Mouse (Mus musculus): ENCODE measurements around the gene Zbtb24. TPM values are rescaled to one million over a fixed set of nuclear protein-coding genes. Genes with fewer than 3 reads are reported as not detected.

Gene Zbtb24
- polyA plus RNA-seq, 1 experiment: 8.2 TPM

GRCm38 (mm10) chr10:41420496-41421200 is 29.5 kb upstream of the Zbtb24 start:
- no peak overlapping the region for H3K27ac ChIP-seq (ENCODE audit: control insufficient read depth, insufficient read depth, low read depth, low read length)
- no peak overlapping the region for H3K4me3 ChIP-seq (ENCODE audit: control insufficient read depth, low read depth, low read length)
- no peaks in the 10 kb centered on the region for H3K36me3 ChIP-seq (ENCODE audit: control insufficient read depth, insufficient read depth, low read length)
- no peaks in the 10 kb centered on the region for H3K27me3 ChIP-seq (ENCODE audit: control insufficient read depth, insufficient read depth, low read length)
- TF ChIP-seq CTCF (IDR thresholded peaks at IDR 0.05; ENCODE audit: control insufficient read depth, insufficient read depth, insufficient replicate concordance, low read depth, low read length) (no peak), POLR2A (IDR thresholded peaks at IDR 0.05; ENCODE audit: control insufficient read depth, low read depth, low read length) (no peak)
- no peaks in the 10 kb centered on the region for H3K4me1 ChIP-seq (ENCODE audit: control insufficient read depth, insufficient read depth, low read length)

- Histone ChIP-seq H3K36me3 (ENCODE audit: control insufficient read depth, insufficient read depth, low read length) (no peaks in the 10 kb centered on the region), H3K4me3 (ENCODE audit: control insufficient read depth, low read depth, low read length) (no peak overlapping the region), H3K27me3 (ENCODE audit: control insufficient read depth, insufficient read depth, low read length) (no peaks in the 10 kb centered on the region), H3K4me1 (ENCODE audit: control insufficient read depth, insufficient read depth, low read length) (peaks cover 5% of the 10 kb centered on the region), H3K27ac (ENCODE audit: control insufficient read depth, insufficient read depth, low read depth, low read length) (no peak overlapping the region)
- TF ChIP-seq CTCF (IDR thresholded peaks at IDR 0.05; ENCODE audit: control insufficient read depth, insufficient read depth, insufficient replicate concordance, low read depth, low read length): no peak
- no peak for TF ChIP-seq POLR2A (IDR thresholded peaks at IDR 0.05; ENCODE audit: control insufficient read depth, low read depth, low read length)
These were observed 26.5 kb upstream of the Zbtb24 start for GRCm38 (mm10) chr10:41423681-41424080.

- H3K36me3 ChIP-seq (ENCODE audit: control insufficient read depth, insufficient read depth, low read length): no peaks in the 10 kb centered on the region
- no peak overlapping the region for H3K27ac ChIP-seq (ENCODE audit: control insufficient read depth, insufficient read depth, low read depth, low read length)
- no peaks in the 10 kb centered on the region for H3K27me3 ChIP-seq (ENCODE audit: control insufficient read depth, insufficient read depth, low read length)
- H3K4me1 ChIP-seq (ENCODE audit: control insufficient read depth, insufficient read depth, low read length): peaks cover 5% of the 10 kb centered on the region
- H3K4me3 ChIP-seq (ENCODE audit: control insufficient read depth, low read depth, low read length): no peak overlapping the region
- no peak for TF ChIP-seq CTCF (IDR thresholded peaks at IDR 0.05; ENCODE audit: control insufficient read depth, insufficient read depth, insufficient replicate concordance, low read depth, low read length)
- TF ChIP-seq POLR2A (IDR thresholded peaks at IDR 0.05; ENCODE audit: control insufficient read depth, low read depth, low read length): no peak
These were observed 23.8 kb upstream of the Zbtb24 start for GRCm38 (mm10) chr10:41426368-41426767.

GRCm38 (mm10) chr10:41434624-41435023 is 15.6 kb upstream of the Zbtb24 start:
- no peaks in the 10 kb centered on the region for H3K4me1 ChIP-seq (ENCODE audit: control insufficient read depth, insufficient read depth, low read length)
- H3K27ac ChIP-seq (ENCODE audit: control insufficient read depth, insufficient read depth, low read depth, low read length): no peak overlapping the region
- H3K4me3 ChIP-seq (ENCODE audit: control insufficient read depth, low read depth, low read length): no peak overlapping the region
- no peaks in the 10 kb centered on the region; the same call in 1 of the 2 replicates for H3K36me3 ChIP-seq (ENCODE audit: control insufficient read depth, insufficient read depth, low read length)
- TF ChIP-seq POLR2A (IDR thresholded peaks at IDR 0.05; ENCODE audit: control insufficient read depth, low read depth, low read length): no peak
- TF ChIP-seq CTCF (IDR thresholded peaks at IDR 0.05; ENCODE audit: control insufficient read depth, insufficient read depth, insufficient replicate concordance, low read depth, low read length): no peak
- H3K27me3 ChIP-seq (ENCODE audit: control insufficient read depth, insufficient read depth, low read length): no peaks in the 10 kb centered on the region

- TF ChIP-seq POLR2A (IDR thresholded peaks at IDR 0.05; ENCODE audit: control insufficient read depth, low read depth, low read length) (no peak), CTCF (IDR thresholded peaks at IDR 0.05; ENCODE audit: control insufficient read depth, insufficient read depth, insufficient replicate concordance, low read depth, low read length) (no peak)
- no peak overlapping the region for H3K4me3 ChIP-seq (ENCODE audit: control insufficient read depth, low read depth, low read length)
- H3K27me3 ChIP-seq (ENCODE audit: control insufficient read depth, insufficient read depth, low read length): no peaks in the 10 kb centered on the region
- H3K36me3 ChIP-seq (ENCODE audit: control insufficient read depth, insufficient read depth, low read length): no peaks in the 10 kb centered on the region; the same call in 1 of the 2 replicates
- H3K27ac ChIP-seq (ENCODE audit: control insufficient read depth, insufficient read depth, low read depth, low read length): no peak overlapping the region
- no peaks in the 10 kb centered on the region for H3K4me1 ChIP-seq (ENCODE audit: control insufficient read depth, insufficient read depth, low read length)
These were observed 15.0 kb upstream of the Zbtb24 start for GRCm38 (mm10) chr10:41435141-41435540.

GRCm38 (mm10) chr10:41448216-41448615 is 2.0 kb upstream of the Zbtb24 start:
- Histone ChIP-seq H3K4me1 (ENCODE audit: control insufficient read depth, insufficient read depth, low read length) (no peaks in the 10 kb centered on the region), H3K27me3 (ENCODE audit: control insufficient read depth, insufficient read depth, low read length) (no peaks in the 10 kb centered on the region), H3K27ac (ENCODE audit: control insufficient read depth, insufficient read depth, low read depth, low read length) (no peak overlapping the region), H3K4me3 (ENCODE audit: control insufficient read depth, low read depth, low read length) (no peak overlapping the region), H3K36me3 (ENCODE audit: control insufficient read depth, insufficient read depth, low read length) (no peaks in the 10 kb centered on the region)
- TF ChIP-seq POLR2A (IDR thresholded peaks at IDR 0.05; ENCODE audit: control insufficient read depth, low read depth, low read length) (no peak), CTCF (IDR thresholded peaks at IDR 0.05; ENCODE audit: control insufficient read depth, insufficient read depth, insufficient replicate concordance, low read depth, low read length) (no peak)

- TF ChIP-seq CTCF (IDR thresholded peaks at IDR 0.05; ENCODE audit: control insufficient read depth, insufficient read depth, insufficient replicate concordance, low read depth, low read length): no peak
- TF ChIP-seq POLR2A (IDR thresholded peaks at IDR 0.05; ENCODE audit: control insufficient read depth, low read depth, low read length): no peak
- Histone ChIP-seq H3K27me3 (ENCODE audit: control insufficient read depth, insufficient read depth, low read length) (no peaks in the 10 kb centered on the region), H3K4me3 (ENCODE audit: control insufficient read depth, low read depth, low read length) (peak overlapping the region; percentile 94), H3K4me1 (ENCODE audit: control insufficient read depth, insufficient read depth, low read length) (no peaks in the 10 kb centered on the region), H3K36me3 (ENCODE audit: control insufficient read depth, insufficient read depth, low read length) (no peaks in the 10 kb centered on the region), H3K27ac (ENCODE audit: control insufficient read depth, insufficient read depth, low read depth, low read length) (peak overlapping the region; percentile 32)
These were observed 499 bp upstream of the Zbtb24 start for GRCm38 (mm10) chr10:41449684-41450083.

Measured in testis, adult 2 months (tissue).